Mouse (Mus musculus) frontal cortex, postnatal 10 days (tissue): ENCODE results near the gene Gm16253.
A peak's percentile ranks its signal among the peaks of the same experiment; 100 is the strongest.

Experiments
- DNase-seq, 2 experiments: peaks; one replicate each; pipeline ENCODE4 v3.0.0; 2022; ENCODE audit warnings: low spot score in 2 of 2, mixed read lengths in 1 of 2

Gm16253 gene

DNA sequence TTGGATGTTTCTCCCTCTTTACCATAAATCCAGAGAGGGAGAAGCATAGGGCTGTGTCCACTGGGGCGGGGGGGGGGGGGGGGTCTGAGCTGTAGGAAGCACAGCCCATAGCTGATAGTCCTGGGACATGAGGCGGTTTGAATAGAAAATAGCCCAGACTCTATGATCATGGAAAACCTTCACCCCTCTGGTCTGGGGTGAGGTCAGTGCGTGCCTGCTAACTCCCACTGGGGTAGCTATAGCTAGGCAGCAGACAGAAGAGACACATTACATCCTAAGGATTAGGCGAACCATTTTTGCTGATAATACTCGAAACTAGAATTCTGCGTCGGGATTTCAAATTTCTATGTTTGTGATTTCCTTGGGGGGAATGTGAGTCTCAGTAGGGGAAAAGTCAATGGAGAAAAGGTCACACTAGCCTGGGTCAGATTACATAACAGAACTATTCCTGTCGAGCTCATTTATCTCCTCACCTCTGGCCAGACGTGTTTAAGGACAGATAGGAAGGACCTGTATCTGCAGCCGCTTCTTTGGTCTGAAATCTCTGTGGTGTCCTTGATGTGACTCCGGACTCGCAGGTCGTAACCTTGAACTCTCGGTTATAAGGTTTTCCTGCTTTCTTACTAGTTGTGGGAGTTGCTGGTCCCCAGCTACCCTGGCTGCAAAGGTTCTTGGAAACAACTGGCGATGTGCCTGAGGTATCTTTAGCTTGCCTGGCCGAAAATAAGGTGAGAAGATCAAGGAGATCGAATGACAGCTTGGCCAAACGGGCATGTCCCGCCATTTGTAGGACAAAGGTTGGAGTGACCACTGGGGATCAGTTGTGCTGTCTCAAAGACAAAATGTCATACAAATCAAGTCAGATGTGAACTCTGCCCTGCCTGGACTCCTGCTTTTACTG is 2.9 kb upstream of the Gm16253 start:
- no peak for DNase-seq

DNA sequence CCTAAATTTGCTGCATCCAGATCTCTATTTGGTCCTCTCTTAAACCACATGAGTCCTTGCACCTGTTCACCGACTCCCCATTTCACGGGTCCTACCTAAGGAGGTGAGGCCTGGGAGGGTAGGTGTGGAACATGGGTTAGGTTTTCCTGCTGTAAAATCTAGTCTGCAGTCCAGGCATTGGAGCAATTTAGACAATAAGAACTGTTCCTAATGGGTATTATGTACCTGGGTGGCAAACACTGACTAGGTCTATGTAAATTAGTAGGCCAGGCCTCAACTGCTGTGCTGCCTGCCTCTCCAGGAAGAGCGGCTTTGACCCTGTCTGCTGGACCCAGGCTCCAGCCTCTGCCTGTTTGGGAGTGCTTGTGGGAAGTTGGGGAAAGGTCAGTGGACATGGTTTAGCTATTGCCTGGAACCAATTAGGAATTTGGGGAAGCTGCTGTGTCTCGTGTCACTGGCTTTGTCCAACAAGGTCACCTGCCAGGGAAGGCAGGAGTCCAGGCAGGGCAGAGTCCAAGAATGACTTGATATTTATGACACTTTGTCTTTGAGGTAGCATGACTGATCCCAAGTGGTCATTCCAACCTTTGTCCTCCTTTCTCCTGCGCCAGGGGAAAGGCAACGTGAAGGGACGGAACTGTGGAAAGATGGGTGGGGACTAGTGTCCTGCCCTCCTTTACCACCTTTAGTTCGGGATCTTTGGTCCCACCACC is 1.4 kb upstream of the Gm16253 start:
- DNase-seq, result no peak

DNA sequence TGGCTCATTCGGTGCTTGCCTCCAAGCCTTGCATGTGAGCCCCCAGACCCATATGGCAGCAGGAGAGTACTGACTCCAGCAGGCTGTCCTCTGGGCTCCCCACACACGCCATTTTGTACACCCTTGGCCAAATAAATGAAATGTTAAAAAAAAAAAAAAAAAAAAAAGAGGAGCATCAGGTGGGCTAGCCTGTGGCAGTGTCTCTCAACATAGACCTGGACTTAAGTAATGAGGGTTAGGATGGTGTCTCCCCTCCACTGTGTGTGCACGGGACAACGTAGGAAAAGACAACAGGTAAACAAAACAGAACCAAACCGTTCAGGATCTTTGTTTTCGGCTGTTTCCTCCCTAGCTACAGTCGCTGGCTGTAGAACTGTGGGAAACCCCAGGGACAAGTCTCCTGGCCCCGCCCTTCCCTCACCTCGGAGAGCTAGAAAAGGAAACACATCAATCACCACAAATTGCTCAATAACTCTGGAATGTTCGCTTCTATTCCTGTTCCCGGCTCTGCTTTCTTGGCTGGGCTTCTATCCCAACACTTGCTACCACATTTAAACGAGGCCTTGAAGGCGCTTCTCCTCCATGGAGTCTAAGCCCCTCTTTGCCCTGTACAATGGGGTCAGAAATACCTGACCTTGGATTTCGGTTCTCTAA is 652 bp upstream of the Gm16253 start:
- DNase-seq, result no peak

GRCm38 (mm10) chr3:96577566-96577965 is 782 bp downstream of the Gm16253 start:
- DNase-seq, result no peak

DNA sequence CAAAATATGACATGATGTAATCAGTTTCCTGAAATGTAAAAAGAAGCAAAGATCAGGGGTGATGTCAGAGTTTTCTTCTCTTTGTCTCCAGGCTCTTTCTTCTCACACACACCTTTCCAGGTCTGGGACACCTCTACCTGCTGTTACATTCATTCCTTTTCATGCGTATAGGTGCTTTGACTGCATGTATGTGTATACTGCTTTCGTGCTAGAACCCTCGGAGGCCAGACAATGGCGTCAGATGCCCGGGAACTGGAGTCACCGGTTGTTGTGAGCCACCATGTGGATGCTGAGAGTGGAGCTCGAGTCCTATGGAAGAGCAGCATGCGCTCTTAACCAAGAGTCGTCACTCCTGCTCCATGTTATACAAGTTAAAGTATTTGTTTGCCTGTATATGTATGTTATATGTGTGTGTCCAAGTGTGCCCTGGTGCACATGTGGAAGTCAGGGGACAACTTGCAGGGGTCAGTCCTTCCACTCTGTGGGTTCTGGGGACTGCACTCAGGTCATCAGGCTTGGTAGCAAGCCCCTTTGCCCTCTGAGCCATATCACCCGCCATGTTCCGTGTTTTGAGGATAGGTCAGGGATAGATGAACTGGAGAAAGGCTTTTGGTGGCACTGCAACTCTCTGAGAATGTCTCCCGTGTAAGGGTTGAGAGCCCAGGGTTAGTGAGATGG is 1.9 kb downstream of the Gm16253 start:
- DNase-seq, result no peak

DNA sequence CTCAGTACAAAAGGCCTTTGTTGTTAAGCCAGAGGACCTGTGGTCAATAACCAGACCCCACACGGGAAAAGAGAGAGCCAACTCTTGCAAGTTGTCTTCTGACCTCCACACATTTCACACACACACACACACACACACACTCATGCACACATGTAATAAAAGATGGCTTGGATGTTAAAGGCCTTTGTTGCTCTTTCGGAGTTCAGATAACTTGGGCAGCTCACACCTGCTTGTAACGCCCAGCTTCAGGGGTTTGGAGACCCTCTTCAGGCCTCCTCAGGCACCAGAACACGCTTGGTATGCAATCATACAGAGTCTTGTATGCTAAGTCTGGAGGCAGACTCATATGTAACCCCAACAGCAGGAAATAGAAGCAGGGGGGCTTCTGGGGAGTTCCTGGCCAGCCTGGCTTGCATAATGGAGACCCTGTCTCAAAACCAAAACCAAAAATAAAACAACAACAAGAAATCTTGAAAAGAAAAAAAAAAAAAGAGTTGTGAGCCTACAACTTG is 2.5 kb downstream of the Gm16253 start:
- DNase-seq, result no peak

DNA sequence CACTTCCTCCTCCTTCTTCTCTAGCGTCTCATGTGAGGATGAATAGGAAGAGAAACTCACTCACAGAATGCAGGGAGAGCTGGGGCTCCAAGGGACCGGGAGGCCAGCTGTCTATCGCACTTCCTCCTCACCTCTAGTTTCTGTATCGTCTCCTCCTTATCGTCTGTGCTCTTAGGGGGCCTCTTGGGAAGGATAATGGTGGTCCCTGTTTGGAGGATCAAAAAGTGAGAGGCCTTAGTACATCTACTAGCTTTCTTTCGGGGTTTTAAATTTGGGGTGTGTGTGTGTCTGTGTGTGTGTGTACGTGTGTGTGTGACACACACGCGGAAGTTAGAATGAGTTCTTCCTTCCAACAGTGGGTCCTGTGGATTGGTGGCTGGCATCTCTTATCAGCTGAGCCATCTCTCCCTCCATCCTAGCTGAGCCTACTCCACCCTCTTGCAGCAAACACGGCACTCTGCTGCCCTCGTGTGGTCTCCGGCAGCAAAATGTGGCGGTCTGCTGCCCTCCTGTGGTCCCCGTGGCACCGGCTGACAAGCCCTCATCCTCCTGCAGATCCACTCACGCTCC is 3.2 kb downstream of the Gm16253 start:
- DNase-seq, result peak; percentile 87 to 89

DNA sequence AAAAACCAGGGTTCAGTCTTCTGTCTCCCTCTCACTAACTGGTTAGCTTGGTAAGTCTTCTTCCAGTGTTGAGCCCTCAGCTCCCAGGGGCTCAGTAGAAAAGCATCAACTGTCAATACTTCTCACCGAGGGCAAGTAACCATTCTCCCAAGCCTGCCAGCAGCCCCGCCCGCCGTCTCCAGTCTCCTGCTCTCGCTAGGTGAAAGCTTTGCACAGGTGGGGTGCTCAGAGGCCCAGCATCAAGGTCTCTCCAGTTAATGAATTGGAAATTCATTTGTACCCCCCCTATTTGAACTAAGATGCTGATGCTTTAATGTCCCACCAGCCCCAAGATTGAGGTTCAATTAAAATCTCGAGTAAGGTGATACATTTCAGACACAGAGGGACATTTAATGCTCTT is 4.4 kb downstream of the Gm16253 start:
- no peak for DNase-seq

DNA sequence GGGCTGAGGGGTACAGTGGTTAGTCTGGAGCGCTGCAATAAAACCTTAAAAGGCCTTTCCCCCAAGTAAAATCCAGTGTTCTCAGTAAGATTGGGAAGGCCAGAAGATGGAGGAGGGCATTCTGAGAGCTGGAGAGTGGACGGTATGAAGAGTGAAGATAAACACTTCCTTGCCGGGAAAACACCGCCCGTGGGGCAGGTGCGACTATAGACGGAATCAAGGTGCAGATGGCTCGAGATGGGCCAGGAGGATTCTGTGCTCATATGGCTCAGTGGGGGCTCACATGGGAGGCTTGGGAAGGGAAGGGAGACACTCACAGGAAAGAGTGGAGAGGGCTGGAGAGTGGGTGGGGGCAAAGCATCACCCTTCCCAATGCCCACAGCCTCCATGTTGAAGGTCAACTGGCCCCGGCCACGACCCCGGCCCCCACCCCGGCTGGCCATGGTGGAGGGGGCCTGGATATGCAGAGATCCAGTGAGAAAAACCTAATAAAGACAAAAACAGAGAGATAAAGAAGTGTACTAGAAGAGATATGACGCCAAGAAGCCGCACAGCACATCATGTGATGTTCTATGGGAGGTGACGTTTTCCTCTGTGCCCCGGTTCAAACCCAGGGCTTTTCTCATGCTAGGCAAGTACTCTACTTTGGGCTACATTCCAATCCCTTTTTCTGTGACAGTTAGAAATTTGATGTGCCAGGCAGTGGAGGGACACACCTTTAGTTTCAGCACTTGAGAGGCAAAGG is 5.2 kb downstream of the Gm16253 start:
- no peak for DNase-seq

DNA sequence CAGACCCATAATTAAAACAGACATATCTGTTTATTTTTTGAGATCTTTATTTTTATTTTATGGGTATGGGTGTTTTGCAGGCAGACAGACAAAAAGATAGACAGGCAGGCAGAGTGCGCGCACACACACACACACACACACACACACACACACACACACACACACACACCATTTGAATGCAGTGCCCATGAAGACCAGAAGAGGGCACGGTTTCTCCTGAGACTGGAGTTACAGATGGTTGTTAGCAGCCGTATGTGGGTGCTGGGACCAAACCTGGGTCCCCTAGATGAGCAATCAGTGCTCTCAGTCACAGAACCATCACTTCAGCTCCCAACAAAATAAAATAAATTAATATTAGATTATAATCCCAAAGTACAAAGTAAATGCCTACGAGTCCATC is 6.6 kb downstream of the Gm16253 start:
- no peak for DNase-seq

DNA sequence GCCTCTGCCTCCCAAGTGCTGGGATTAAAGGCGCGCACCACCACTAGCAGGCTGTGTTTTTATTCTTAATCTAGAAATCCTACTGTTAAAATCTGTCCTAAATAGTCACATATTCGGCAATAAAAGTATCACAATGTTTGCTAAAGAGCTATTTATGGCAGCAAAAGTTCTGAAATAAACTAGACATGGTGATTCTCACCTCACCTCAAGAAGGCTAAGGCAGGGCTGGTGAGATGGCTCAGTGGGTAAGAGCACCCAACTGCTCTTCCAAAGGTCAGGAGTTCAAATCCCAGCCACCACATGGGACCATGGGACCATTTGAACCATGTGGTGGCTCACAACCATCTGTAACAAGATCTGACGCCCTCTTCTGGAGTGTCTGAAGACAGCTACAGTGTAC is 13.9 kb downstream of the Gm16253 start:
- no peak for DNase-seq

DNA sequence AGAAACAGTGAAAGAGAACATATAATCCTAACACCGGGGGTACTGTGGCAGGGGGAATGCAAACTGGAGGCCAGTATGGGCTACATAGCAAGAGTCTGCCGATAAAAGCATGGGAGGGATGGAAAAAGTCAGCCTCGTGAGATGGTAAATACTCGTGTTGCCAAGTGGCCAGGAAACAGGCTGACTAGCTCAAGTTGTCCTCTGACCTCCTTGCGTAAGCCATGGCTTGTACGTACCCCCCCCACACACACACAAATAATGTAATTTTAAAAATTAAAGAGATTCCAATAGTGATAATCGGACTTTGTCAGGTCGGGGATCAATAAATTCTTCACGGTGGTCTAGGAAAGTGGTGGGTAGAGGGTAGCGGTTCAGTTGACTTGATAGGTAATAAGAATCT is 16.6 kb downstream of the Gm16253 start:
- DNase-seq, result no peak

DNA sequence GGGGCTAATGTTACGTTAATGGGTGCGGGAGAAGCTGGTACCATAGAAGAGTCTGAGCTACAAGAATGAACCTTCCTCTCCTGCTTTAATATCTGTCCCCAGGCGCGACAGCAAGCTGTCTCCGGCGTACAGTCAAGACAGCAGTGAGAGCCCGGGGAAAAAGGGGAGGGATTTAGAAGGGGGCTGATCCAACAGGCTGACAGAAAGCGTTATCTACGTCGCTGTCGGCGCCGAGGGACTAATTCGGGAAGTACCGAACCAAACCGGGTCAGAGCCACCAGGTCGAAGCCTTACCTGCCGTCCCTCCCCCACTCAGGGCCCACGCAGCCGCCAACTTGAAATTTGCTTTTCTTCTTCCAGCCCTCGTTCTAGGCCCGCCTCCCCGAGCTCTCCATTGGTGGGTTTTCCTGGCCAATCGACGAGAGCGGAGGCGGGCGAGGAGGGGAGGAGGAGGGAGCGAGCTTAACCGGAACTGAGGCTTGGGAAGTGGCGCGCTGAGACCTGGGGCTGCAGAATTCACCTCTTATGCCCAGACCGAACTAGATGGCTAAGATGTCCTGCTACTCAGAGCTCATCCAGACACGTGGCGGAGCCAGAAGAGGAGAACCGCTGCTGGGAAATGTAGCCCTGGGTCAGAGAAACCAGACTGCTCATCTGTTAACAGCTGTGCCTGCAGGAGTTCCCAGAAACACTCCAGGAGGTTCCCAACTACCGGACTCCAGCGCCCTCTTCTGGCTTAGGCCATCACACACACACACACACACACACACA is 17.2 kb downstream of the Gm16253 start, which contains the start of gene Polr3gl:
Gene Polr3gl (minus strand): TSS at position 392 of the 771 bp plus-strand sequence.
- DNase-seq, result peak; percentile 91 to 93

DNA sequence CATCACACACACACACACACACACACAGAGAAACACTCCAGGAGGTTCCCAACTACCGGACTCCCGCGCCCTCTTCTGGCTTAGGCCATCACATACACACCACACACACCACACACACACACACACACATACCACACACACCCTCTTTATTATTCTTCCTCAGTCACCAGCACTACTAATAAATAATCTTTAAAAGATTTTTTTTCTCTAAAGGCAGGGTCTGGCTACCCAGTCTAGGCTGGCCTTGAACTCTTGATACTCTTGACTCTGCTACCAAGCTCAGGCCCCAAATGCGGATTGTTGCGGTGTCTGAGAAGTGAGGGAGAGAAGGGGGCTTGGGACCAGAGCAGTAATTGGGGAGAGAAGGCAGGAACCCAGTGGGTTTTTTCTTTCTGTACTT is 18.1 kb downstream of the Gm16253 start:
- no peak for DNase-seq

- DNase-seq, result no peak
Observed at GRCm38 (mm10) chr3:96595661-96596060, 18.9 kb downstream of the Gm16253 start.

GRCm38 (mm10) chr3:96596228-96596707 is 19.5 kb downstream of the Gm16253 start, which contains the start of gene Ankrd34a:
Gene Ankrd34a, plus strand, starts transcription at chr3:96596636.
- peak; percentile 76 for DNase-seq

GRCm38 (mm10) chr3:96596855-96597254 is 20.1 kb downstream of the Gm16253 start:
- peak in 1 of 2 experiments; percentile 43 for DNase-seq

- DNase-seq, result peak in 1 of 2 experiments; percentile 54
Observed at GRCm38 (mm10) chr3:96597435-96597891, 20.7 kb downstream of the Gm16253 start.
